Mouse (Mus musculus): ENCODE data around the gene Nup188. TPM values are rescaled to one million over a fixed set of nuclear protein-coding genes. Genes with fewer than 3 reads are reported as not detected.
A peak's percentile ranks its signal among the peaks of the same experiment; 100 is the strongest.

Nup188 gene
- 10 to 100 TPM; 28.2 to 33.6 (median 30.2) TPM for total RNA-seq (2022)

DNA sequence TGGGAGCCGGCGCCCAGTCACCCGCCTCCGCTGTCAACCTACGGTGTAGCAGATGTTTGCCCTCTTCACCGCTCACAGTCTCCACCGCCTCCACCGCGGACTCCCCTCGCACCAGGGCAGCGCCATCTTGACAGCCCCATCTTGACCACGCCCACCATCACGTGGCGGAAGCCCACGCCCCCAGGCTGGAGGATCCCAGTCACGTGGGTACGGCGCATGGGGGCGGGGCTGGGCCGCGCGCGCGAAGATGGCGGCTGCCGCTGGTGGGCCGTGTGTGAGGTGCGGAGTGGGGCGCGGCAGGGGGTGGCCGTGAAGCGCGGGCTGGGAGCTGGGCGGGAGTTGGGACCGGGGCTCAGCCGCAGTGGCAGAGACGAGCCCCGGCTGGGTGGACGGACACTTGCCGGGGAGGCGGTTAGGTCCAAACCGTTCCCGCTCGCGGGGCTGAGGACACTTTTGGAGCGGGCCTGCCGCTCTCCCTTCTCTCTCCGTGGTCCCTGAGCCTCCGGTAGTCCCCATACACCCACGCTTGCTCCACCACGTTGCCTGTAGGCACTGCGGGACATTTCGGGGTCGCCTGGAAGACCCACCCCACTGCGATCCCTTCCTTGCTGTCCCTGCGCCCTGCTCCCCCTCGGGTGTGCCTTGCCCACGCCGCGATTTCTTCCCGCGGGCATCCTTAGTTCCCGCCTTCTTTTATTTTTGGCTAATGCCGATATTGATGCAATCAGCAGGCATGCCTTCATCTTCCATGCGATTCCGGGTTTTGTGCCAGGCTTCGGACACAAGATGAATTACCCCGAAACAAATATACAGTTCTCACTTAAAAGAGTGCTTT lies at the start of gene Nup188, which contains the start of gene Dolk:
Gene Nup188, plus strand, starts transcription at position 206 of the 835 bp plus-strand sequence.
Gene Dolk, minus strand, starts transcription at position 143 of the 835 bp plus-strand sequence.
- peak; percentile 91 for DNase-seq

DNA sequence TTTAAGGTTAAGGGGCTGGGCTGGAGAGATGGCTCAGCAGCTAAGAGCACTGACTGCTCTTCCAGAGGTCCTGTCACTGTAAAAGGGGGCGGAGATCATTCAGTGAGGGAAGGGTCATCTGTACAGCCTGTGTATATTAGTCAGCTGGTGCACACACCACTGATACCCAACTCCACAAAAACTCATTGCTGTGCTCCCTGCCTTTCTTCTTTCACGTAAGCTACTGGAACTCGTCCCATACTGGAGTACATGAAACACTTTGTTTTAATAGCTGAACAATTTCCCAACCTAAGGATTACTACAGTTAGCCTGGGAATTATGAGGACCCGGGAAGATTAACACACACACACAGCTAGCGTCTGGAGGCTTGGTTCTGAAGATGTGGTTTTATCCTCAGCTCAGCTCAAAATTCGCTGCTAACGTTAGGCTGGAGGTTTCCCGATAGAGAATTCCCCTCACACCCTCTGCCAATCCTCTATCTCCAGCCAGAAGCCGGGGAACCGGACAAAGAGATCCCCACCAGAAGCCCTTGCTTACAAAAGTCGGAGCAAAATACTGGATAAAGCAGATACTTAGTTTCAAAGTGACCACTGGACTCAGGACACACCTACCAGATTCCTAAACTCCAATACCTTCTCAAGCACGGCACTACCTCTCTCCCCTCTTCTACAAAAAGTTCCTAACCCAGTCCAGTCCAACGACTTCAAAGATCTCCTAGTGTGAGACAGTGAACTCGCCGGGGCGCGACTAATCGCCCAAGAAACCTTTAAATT lies 49.6 kb upstream of the Nup188 start:
- DNase-seq = no peak

DNA sequence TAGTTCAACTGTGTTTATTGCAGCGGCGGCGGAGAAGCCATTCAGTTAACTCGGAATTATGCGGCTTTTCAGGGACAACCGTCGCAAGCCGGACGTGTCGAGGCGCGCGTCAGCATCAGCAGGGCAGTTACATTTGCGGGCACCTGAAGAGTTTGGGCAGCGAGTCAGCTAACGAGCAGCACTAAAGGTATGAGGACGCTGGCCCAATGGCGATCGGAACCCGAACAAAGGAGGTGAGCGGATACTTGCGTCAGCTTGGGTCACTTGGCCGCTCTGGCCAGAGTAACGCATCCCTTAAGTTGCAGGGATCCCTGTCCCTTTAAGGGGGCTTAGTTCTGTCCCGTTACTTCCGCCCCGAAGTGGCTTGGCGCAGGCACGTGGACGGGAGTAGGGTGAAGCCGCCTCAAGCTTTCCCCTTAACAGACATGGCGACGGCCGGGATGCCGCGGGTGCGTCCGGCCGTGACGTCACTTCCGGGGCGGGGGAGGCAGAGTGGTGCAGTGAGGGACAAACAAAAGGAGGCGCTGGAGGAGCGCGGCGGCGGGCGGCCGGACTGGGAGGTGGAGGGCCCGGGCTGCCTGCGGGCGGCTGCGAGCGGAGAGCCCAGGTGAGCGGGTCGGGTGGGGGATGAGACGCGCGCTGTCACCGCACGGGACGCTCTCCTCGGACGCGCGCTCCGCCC lies 48.9 kb upstream of the Nup188 start, which contains the start of gene Lrrc8a:
Gene Lrrc8a, plus strand, starts transcription at position 517 of the 682 bp plus-strand sequence.
- DNase-seq = peak; percentile 100

DNA sequence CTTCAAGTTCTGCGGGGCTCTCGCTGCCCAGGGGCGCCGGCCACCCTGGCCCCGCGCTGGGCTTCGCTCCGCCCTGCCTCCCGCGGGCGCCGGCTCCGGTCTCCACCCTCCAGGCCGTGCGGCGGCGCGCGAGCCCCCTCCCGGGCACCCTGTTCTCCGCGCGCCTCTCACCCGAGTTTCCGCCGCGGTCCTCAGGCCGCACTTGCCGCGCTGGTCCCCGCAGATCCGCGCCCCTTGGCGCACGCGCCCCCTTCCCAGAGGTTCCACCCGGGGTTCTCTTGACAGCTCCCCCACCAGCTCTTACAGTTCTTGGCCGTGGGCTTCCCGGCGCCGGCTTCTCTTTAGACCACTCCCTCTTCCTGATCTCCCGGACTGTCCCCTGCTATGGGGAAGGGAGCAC lies 48.3 kb upstream of the Nup188 start:
- peak; percentile 67 for DNase-seq

DNA sequence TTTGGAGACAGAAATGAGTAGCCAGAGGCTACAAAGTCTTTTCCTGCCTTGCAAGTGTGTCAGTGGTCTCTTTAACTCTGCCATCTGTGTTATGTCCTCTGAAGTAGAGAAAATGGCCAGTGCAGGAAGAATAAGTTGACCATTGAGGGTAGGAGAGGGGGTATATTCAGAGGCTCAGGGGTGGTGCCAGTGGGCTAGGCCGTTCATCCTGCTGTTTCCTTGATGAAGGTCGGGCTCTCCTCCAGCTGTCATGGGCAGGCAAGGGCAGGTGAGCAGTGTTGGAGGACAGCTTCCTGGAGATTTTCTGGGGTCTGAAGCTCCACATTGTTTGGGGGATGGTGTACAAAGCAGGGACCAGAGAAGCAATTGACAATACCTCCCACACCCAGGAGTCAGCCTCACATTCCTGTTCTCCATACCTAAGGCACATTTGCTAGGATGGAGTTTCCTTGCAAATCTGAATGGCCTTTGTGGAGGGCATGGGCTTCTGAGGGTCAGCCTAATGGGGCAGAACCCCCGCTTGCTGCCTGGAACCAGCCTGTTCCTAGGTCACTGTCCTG lies 47.2 kb upstream of the Nup188 start:
- DNase-seq = no peak

DNA sequence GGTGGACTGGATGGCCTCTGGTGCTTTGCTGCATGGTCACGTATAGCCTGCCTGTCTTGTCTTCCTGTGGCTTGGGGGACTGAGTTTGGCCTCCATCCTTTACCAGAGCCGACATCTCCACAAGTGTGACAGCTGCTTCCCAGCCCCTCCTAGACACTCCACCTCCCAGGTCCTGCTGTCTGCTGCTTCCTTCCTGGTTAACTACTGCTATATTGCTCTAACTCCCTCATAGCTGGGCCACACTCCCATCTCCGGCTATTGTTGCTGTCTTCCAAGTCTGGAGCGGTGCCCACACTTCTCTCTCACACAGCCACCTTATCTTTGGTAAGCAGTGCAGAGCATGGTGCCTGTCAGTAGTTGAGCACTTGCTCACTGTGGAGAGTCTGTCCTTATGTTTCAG lies 46.4 kb upstream of the Nup188 start:
- no peak for DNase-seq

DNA sequence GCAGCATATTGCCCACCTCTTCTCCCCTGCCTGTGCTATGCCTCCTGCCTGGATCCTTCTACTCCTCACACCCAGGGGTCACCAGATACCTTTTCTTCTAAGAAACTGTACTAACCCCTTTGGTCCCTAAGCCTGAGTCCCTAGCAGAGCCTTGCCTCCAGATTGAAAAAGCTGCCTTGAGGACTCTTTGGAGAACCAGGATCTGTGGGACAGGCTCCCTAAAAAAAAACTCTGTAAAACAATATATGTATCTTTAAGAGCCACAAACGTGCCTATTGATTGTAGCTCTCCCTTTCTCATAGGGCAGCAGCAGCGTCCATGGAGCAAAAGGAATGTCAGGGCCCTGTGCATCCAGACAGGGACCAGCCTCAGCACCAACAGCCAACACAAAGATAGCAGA lies 45.9 kb upstream of the Nup188 start, which contains the start of gene Gm28035:
Gene Gm28035, plus strand, starts transcription at position 301 of the 400 bp plus-strand sequence.
- no peak for DNase-seq

DNA sequence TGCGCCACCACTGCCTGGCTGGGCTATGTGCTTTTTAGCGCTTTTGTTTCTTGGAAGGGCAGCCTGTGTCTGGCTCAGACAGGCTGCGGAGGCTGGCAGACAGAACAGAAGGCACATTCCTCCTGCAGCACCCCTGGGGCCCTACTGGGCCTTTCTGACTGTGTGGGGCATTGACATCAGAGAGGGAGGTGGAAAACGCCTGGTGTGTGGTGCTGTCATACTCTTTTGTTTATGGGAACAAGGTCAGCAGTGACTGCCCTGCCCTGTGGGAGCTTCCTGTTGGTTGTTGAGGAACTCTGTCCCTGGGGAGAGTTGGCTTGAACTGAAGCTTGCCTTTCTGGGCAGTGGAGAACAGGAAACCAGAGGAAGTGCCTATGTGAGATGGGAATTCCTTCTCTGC lies 43.7 kb upstream of the Nup188 start:
- peak; percentile 84 for DNase-seq

DNA sequence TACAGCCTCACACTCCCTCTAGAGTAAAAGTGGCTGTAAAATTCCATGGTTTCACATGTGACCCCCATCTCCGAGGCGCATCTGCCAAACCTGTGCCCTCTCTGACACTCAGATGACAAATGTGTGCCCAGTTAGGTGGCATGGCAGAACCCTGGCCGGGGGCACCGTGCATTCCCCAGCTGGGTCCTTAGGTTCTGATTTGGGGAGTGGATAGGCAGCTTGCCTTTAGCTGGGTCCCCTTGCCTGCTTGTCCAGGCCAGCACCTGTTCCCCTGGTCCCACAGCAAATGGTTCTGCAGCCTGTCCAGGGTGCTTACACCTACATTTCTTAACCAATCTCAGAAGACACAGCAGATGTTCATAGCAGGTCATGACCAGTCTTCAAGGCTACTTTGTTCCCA lies 42.8 kb upstream of the Nup188 start:
- DNase-seq = no peak

DNA sequence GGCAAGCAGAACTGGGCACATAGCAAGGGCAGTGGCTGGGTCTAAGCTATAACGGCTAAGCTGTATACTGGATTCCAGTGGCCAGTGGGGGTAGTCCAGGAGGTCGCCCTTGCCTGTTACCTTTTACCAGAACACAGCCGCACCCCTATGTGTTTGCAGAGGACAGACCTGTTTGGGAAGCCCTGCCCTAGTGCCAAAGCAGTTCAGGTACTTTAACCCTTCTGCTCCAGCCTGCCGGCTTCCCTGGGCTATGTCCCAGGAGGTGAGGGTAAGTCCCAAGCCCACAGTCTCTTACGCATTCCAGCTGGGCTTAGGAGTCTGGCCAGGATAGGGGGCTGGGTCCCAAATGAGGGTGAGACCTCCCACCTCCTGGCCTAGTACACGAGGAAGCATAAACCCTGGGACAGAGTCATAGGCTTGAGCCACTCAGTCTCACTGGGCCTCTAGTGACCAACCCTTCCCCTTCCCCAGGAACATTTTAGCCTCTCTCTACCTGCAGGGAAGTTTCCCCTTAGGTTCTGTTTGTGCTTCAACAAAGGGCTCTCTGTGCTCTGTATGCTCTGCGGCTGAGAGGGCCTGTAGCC lies 41.5 kb upstream of the Nup188 start:
- DNase-seq = no peak

DNA sequence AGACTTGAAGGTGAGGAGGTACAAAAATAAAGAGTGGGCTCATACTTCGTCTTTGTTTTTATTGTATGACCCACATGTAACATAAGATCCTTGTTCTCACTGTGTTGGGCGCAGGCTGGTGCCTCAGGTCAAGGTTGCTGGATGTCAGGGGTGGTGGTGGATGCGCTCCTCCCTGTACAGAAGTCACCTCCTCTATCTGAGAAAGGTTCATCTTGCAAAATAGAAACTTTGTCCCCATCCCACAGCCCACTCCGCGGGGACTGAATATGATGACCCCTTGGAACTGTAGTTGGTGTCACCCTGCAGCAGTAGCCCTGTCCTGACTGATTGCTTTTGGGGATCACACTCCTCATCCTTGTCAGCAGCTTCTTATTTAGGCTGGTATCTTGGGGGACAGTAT lies 39.2 kb upstream of the Nup188 start:
- no peak for DNase-seq

DNA sequence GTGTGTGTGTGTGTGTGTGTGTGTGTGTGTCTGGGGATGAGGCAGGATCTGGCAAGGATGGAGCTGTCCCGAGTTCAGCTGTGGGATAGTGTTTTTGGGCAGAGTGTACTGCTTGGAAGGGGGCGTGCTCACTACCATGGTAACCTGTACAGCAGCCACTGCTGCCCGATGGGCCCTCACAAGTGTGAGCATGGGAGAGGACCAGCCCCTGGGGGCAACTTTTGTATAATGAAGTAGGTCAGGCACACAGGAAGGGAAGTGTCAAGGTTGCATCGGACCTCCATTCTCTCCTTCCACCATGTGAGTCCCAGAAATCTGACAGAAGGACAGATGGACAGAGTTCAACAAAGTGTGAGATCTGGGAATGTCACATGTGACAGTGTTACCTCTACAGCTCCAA lies 38.5 kb upstream of the Nup188 start:
- no peak for DNase-seq

DNA sequence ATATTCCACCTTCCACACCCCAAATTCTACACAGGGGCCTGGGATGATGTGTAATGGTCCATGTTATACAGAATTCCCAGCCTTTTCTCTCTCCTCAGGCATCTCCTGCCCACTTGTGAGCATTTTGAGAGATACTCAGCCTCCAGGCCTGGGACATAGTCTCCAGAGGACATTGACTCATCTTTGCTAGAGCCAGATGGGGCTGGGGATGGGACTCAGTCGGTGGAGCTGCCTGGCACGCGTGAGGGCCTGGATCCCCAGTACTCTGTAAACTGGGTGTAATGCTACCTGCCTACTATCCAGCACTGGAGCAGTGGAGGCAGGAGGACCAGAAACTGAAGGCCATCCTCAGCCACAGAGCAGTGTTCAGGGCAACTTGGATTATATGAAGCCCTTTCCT lies 37.0 kb upstream of the Nup188 start:
- DNase-seq = no peak

DNA sequence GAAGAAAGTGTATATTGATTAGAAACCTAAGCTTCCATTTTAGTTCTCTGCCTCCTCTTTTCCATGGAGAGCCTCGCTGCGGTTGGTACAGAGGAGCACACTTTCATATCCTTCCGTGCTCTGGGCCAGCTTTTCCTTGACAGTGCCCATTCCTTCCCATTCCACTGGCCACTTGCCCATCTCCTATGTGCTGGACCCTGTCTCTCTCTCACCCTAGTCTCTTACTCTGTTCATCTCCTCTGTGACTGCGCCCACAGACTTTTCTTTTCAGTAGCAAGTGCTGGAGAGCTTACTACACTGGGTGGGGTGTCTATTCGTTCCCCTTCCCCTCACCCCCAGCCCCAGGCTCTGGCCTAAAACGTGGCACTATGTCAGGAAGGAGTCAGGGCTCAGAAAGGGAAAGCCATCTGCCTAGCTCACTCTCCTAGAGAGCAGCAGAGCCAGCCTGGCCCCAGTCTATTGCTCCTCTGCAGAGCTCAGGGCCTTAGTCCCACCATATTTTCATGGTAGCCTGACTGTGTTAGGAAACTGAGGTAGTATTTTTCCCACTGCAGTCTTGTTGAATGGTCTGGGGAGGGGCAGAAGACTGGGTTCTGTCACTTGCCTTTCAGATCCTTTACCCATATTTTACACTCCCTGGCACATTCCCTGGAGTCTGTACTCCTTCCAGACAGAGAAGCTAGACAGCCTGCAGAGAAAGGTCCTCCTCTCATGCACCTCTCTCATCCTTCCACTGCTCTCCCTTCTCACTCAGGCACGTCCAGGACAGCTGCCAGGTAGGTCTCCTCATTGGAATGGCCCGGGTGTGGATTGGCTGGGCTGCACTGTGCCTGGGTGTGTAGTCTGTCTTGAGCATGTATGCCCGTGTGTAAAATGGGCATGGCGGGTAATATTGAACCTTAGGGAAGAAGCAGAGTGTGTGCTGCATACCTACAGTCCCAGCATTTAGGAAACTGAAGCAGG lies 35.8 kb upstream of the Nup188 start:
- no peak for DNase-seq

DNA sequence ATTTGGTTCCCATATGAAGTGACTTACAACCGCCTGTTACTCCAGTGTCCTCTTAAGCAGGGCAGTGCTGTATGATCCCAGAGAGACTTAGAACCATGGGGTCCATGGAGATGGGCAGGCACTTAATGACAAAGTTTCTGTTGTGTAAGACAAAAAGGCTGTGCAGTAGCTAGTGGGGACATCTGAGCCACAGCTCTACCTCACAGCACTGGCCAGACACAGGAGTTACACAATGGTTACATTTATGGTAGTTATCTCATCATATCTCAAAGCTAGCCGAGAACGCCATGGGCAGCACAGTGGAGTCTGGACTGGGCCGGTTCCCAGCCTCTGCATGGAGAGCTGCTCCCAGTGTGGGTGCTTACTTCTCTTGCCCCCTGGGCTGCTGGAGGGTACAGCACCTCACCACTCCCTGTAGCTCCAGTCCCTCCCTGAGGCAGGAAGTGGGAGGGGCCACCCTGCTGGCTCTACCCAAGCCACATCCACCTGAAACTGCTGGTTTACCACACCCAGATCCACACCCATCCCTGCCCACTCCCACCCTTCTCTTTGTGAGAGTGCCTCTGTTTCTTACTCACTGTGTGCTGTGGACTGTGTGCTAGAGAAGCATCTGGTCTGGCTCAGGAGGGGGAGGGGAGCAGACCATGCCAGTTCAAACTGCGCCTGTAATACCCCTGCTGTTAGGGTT lies 34.6 kb upstream of the Nup188 start:
- no peak for DNase-seq

DNA sequence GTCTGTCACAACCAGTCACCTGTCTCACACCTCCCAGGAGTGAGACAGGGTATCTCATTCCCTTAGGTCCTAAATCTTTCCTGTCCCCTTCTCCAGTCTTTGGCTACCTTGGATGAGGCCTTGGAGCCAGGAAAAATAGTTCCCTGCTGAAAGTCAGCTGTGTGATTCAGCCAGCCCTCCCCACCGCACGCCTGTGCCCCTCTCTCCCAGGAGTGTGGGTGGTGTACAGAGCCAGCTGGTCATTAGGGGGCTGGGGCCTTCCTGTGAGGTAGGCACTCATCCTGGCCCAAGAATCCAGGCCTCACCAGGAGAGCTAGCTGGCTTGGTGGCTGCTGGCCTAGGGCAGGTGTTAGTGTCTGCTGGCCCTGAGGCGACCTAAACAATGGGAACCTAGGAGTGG lies 33.7 kb upstream of the Nup188 start:
- DNase-seq = no peak

DNA sequence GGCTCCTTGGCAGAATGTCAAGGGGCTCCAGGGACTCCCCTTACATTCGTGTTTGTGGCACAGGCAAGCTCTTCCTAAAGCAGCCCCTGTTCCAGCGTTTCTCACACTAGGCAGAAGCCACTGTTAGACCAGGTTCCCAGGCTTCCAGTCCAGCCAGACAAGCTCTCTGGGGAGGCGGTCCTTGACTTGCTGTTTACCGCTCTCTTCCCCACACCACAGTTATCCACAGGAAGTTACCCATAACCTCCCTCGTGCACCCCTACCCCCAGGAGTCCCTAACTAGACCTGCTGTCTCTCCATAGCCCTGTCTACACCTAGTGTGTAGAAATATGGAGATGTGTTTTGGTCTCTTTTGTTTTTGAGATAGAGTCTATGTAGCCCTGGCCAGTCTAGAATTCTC lies 32.4 kb upstream of the Nup188 start:
- no peak for DNase-seq

DNA sequence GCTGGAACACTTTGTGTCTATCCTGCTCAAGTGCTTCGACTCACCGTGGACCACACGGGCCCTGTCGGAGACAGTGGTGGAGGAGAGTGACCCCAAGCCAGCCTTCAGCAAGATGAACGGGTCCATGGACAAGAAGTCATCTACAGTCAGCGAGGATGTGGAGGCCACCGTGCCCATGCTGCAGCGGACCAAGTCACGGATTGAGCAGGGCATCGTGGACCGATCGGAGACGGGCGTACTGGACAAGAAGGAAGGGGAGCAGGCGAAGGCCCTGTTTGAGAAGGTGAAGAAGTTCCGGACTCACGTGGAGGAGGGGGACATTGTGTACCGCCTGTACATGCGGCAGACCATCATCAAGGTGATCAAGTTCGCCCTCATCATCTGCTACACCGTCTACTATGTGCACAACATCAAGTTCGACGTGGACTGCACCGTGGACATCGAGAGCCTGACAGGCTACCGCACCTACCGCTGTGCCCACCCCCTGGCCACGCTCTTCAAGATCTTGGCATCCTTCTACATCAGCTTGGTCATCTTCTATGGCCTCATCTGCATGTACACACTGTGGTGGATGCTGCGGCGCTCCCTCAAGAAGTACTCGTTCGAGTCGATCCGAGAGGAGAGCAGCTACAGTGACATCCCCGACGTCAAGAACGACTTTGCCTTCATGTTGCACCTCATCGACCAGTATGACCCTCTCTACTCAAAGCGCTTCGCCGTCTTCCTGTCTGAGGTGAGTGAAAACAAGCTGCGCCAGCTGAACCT lies 30.4 kb upstream of the Nup188 start:
- no peak for DNase-seq

DNA sequence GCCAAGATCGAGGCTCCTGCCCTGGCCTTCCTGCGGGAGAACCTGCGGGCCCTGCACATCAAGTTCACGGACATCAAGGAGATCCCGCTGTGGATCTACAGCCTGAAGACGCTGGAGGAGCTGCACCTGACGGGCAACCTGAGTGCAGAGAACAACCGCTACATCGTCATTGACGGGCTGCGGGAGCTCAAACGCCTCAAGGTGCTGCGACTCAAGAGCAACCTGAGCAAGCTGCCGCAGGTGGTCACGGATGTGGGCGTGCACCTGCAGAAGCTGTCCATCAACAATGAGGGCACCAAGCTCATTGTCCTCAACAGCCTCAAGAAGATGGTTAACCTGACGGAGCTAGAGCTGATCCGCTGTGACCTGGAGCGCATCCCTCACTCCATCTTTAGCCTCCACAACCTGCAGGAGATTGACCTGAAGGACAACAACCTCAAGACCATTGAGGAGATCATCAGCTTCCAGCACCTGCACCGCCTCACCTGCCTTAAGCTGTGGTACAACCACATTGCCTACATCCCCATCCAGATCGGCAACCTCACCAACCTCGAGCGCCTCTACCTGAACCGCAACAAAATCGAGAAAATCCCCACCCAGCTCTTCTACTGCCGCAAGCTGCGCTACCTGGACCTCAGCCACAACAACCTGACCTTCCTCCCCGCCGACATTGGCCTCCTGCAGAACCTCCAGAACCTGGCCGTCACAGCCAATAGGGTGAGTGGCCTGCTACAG lies 29.4 kb upstream of the Nup188 start:
- DNase-seq = no peak

All from adrenal gland, adult 8-10 months (tissue).